Mouse (Mus musculus): ENCODE measurements around the gene Pde6h. TPM values are rescaled to one million over a fixed set of nuclear protein-coding genes. Genes with fewer than 3 reads are reported as not detected.

Gene Pde6h
- polyA plus RNA-seq, 1 experiment from 2014 or later: not detected

Other genes with a start within 250 kb of the Pde6h start
- 0.08 TPM in 1 of 2 replicates, not detected in the other for gene Gucy2c, start 142.1 kb upstream of the Pde6h start, polyA plus RNA-seq (2014; fragmentation: Nextera tagmentation; extraction: Ambion mirVana)
- gene Hist4h4, start 119.4 kb upstream of the Pde6h start, polyA plus RNA-seq (2014; fragmentation: Nextera tagmentation; extraction: Ambion mirVana): 0.43 and 0.88 TPM in 2 replicates
- 186 and 193 TPM in 2 replicates for gene H2afj, start 115.6 kb upstream of the Pde6h start, polyA plus RNA-seq (2014; fragmentation: Nextera tagmentation; extraction: Ambion mirVana)
- gene BC049715, start 96.2 kb upstream of the Pde6h start, polyA plus RNA-seq (2014; fragmentation: Nextera tagmentation; extraction: Ambion mirVana): 2.3 and 2.6 TPM in 2 replicates
- gene Wbp11, start 95.6 kb upstream of the Pde6h start, polyA plus RNA-seq (2014; fragmentation: Nextera tagmentation; extraction: Ambion mirVana): 165 and 168 TPM in 2 replicates
- not detected in 2 replicates for gene Smco3, start 88.4 kb upstream of the Pde6h start, polyA plus RNA-seq (2014; fragmentation: Nextera tagmentation; extraction: Ambion mirVana)
- 8.7 and 11.1 TPM in 2 replicates for gene Art4, start 66.1 kb upstream of the Pde6h start, polyA plus RNA-seq (2014; fragmentation: Nextera tagmentation; extraction: Ambion mirVana)
- 7.7 and 8.2 TPM in 2 replicates for gene Mgp, start 48.0 kb upstream of the Pde6h start, polyA plus RNA-seq (2014; fragmentation: Nextera tagmentation; extraction: Ambion mirVana)
- gene Erp27, start 1.7 kb upstream of the Pde6h start, polyA plus RNA-seq (2014; fragmentation: Nextera tagmentation; extraction: Ambion mirVana): 0.22 and 0.34 TPM in 2 replicates
- 181 and 183 TPM in 2 replicates for gene Arhgdib, start 18.1 kb downstream of the Pde6h start, polyA plus RNA-seq (2014; fragmentation: Nextera tagmentation; extraction: Ambion mirVana)
- gene Rerg, start 246.7 kb downstream of the Pde6h start, polyA plus RNA-seq (2014; fragmentation: Nextera tagmentation; extraction: Ambion mirVana): 3.4 and 3.5 TPM in 2 replicates

Data from liver, embryonic 11.5 days (tissue).